Mouse (Mus musculus): ENCODE data around the gene Kalrn.

Gene Kalrn

DNA sequence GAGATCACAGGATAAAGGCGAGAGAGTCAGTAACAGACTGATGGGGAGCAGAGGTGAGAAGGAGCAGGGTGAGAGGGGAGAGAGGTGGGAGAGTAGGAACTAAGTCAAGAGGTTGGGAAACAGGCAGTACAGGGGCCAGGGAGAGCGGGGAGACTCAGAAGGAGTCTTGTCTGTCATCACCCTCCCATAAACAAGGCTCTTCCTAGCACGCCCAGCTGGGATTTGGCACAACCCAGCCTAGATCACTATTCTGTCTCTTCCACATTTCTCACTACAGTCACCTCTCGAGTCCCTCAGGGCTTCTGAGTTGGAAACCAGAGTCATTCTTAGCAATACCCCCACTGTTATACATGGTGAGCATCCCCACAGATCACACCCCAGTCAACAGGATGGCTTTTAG is 390.1 kb downstream of the Kalrn start:
- DNase-seq (ENCODE audit: low spot score) = no peak

- no peak for DNase-seq (ENCODE audit: low spot score)
These were observed 397.7 kb downstream of the Kalrn start for GRCm38 (mm10) chr16:34175625-34176024.

DNA sequence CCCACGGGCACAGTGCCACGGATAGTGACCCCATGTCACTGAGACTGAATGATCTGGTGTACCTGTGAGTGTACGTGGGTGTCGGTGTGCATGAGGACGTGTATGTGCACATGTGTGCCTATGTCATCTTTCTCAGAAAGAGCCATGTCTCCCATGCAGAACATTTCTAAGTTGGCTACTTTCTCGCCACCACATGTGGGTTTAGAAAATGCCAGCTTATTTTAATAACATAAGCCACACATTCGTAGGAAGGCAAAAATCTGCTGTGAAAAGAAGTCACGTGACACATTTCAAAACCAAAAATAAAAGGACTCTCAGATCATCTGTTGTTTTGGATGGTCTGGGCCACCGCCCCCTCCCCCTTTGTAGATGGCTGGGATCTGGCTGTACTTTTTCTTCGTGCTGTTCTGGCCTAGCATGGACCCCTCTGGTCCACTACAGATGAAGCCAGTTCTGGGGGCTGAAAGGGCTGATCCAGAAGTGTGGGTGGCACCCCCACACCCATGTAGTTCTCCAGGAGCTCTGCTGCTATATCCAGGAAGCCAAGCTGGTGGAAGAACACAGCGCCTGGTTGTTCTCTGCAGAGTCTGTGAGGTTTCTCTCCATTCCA is 400.7 kb downstream of the Kalrn start:
- DNase-seq (ENCODE audit: low spot score) = no peak

- DNase-seq (ENCODE audit: low spot score) = no peak
These were observed 406.3 kb downstream of the Kalrn start for GRCm38 (mm10) chr16:34167042-34167441.

DNA sequence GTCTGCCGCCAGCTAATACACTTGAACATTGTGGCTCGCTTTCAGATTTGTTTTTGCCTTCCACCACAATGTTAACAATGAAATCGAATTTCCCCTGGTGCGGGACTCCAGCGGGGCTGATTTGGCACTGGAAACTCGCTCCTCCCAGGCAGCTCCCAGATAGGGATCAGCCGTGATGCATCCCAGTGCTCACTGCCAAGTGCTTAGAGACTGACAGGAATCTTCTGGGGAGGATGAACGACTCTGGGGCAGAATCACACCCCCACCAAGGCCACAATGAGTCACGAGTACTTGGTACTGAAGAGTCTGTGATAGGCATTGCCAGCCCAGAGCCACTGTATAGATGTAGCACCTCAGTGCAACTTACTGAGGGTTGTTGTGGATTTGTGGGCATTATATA is 410.2 kb downstream of the Kalrn start:
- DNase-seq (ENCODE audit: low spot score) = no peak

- DNase-seq (ENCODE audit: low spot score) = no peak
These were observed 413.8 kb downstream of the Kalrn start for GRCm38 (mm10) chr16:34159576-34159975.

GRCm38 (mm10) chr16:34157386-34158135 is 415.8 kb downstream of the Kalrn start:
- DNase-seq (ENCODE audit: low spot score) = peak; percentile 66

GRCm38 (mm10) chr16:34155696-34156095 is 417.6 kb downstream of the Kalrn start:
- DNase-seq (ENCODE audit: low spot score) = no peak

DNA sequence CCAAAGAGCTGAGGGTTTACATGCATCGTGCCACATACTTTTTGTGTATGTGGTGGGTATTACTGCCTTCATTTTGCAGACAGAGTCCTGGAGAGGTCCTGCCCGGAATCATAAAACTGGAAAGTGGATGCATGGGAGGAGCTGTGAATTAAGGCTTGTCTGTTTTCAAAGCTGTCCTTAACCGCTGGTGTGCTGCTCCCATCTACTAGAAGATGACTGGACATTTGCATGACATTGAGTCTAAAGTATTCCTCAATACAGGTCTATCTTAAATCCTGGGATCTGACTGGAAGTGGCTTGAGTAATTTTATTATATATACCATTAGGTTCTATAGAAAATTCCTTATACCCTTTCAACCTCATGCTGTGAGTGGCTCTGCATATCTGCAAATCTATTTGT is 418.4 kb downstream of the Kalrn start:
- DNase-seq (ENCODE audit: low spot score) = no peak

DNA sequence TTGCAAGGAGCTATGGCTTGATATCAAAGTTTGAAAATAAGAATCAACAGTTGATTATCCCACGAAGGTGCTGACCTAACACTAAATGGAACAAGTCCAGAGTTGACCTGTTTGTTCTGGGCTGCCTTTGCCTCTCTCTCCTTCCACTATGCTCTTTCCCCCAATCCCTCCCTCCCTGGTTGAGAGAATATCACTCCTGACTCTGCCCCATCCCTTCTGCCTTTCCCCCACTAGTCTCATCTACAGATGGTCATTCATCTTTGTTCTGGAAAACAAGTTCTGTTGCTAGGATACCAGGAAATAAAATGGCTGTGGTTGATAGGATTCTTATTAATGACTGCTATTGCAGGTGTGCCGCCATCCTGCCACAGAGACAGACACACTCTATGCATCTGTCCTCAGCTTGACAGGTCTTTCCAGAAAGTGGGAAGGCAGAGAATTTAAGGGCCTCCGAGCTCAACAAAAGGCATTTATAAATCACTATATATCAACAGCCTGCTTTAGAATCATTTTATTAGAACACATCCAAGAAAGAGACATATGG is 421.7 kb downstream of the Kalrn start:
- DNase-seq (ENCODE audit: low spot score) = no peak

- DNase-seq (ENCODE audit: low spot score) = no peak
These were observed 431.7 kb downstream of the Kalrn start for GRCm38 (mm10) chr16:34141670-34142069.

GRCm38 (mm10) chr16:34135074-34135473 is 438.3 kb downstream of the Kalrn start:
- DNase-seq (ENCODE audit: low spot score) = no peak

DNA sequence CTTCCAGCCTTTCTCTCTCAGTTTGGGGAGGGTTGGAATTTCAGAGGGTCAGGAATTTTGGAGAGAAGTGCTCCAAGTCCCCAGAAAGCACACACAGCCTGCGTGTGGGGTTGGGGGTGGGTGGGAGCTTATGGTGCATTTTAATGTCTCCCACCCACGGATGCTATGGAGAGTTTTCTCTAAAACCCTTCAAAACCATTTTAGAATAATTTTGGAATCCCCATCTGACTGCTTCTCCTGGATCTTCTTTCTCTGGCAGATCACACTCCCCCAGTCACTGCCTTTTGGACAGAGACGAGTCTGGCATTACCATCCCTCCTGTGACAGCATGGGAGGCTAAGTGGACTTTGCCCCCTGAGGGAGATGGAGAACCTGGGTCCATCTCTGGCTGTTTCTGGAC is 438.7 kb downstream of the Kalrn start:
- DNase-seq (ENCODE audit: low spot score) = no peak

DNA sequence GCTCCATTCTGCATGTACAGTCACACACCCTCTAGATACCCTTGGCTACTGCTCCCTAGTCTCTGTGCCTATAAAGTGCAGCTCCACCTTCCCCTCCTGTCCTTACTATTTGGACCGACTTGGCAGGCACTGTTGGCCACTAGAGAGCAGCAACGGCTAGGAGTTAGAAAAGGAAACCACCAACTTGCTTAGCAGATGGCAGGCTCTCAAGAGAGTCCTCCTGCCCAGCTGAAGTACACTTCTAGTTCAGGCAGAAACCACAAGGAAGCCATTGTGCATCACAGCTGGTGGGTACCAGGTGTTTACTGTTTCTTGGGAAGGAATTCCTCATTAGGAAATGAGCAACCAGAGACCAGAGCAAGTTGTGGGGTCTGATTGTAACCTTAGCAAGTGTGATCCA is 447.7 kb downstream of the Kalrn start:
- peak; percentile 88 for DNase-seq (ENCODE audit: low spot score)

DNA sequence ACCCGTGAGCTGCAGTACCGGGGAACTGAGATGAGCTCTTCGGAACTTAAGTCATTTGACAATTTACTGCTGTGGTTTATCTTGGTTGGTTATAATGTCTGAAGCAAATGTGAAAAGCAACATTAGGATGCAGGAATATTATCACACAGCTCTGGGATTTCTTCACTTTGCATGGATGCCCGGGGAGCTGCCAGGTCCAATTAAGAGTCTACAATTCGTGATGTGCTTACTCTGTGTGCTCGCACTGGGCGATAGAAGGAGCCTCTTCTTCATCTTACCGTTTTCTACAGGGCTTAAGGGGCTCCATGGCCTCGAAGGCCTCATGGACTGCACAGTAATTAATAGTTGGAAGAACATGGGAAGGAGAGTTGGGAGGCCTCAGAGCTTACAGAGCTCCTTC is 450.8 kb downstream of the Kalrn start:
- DNase-seq (ENCODE audit: low spot score) = no peak

DNA sequence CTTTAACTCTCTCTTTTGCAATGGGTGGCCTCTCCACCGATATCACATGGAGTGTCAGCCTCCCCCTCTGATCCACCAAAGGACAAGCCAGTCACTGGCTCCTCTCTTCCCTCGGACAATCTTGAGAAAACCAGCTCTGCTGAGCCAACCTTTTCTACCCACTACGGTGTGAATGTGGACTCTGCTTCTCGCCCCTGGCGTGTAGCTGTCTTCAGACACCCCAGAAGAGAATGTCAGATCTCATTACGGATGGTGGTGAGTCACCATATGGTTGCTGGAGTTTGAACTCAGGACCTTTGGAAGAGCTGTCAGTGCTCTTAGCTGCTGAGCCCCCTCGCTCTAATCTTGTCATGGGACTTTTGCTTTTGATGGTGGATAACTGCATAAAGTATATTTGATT is 452.0 kb downstream of the Kalrn start:
- no peak for DNase-seq (ENCODE audit: low spot score)

DNA sequence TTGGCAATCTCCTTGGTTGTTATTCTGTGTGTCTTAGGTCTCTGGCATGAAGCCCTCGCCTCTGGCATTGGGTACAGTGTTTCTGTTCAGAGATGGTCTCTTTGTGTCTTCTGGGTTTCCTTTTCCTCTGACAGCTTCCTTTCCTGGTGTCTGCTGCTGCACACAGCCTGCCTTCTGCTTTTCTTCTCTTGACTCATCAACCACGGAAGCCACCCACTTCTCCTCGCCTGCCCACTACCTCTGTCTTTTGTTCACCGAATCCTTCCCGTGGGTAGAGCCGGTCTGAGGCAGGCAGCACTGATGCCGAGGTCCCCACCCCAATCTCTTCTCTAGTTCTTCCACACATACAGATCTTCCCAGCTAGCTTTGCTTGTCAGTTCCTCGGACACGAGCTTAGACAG is 452.5 kb downstream of the Kalrn start:
- no peak for DNase-seq (ENCODE audit: low spot score)

DNA sequence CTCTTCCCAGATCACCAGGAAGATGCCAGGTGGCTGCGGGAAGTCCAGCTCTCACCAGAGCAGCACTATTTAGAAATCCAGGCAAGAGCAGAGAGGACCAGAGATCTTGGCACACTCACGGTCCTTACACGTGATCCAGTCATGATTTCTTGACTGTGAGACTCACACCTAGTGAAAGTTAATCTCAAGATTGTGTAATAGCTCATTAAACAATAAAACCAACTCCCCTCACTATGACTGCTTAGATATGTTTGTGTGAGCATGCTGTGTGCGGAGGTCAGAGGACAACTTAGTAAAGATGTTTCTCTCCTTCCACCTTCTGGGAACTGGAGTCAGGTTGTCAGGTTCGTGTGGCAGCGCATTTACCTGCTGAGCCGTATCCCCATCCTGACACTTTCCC is 453.5 kb downstream of the Kalrn start:
- DNase-seq (ENCODE audit: low spot score) = no peak

DNA sequence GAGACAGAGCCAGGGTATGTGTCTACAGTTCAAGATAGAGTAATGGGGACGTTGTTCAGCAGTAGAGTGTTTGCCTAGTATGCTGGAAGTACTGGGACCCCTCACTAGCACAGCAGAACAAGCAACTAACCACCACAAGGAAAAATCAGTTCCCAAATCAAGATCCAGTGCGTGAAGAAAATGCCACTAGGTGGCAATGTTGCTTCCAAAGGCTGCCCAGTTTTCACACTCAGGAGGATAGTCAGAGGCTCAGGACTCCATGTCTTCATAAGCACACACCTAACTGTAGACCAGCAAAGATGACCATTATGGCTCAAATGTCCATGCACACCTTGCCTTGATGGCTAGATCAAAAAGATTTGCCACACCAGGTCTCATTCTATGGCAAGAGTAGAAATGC is 454.0 kb downstream of the Kalrn start:
- no peak for DNase-seq (ENCODE audit: low spot score)

- peak; percentile 76 for DNase-seq (ENCODE audit: low spot score)
These were observed 458.7 kb downstream of the Kalrn start for GRCm38 (mm10) chr16:34114665-34115064.

DNA sequence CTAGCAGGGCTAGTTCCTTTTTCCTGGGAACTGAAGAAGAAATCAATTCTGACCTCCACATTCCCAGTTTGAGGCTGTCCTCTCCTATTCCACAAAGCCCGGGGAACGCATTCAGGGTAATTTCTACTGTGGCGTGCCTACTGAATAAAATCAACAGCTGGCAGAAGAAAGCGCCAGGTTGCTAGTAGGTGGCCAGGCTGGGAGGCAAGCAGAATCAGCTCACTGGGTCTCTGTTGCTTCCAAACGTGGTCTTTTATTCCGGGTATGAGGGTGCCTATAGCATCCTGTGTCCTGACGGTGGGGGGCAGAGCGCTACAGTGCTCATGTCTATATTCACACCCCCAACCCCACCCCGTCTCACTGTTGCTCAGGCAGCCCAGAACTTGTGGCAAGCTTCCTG is 460.2 kb downstream of the Kalrn start:
- no peak for DNase-seq (ENCODE audit: low spot score)

GRCm38 (mm10) chr16:34112490-34112889 is 460.8 kb downstream of the Kalrn start:
- no peak for DNase-seq (ENCODE audit: low spot score)

DNA sequence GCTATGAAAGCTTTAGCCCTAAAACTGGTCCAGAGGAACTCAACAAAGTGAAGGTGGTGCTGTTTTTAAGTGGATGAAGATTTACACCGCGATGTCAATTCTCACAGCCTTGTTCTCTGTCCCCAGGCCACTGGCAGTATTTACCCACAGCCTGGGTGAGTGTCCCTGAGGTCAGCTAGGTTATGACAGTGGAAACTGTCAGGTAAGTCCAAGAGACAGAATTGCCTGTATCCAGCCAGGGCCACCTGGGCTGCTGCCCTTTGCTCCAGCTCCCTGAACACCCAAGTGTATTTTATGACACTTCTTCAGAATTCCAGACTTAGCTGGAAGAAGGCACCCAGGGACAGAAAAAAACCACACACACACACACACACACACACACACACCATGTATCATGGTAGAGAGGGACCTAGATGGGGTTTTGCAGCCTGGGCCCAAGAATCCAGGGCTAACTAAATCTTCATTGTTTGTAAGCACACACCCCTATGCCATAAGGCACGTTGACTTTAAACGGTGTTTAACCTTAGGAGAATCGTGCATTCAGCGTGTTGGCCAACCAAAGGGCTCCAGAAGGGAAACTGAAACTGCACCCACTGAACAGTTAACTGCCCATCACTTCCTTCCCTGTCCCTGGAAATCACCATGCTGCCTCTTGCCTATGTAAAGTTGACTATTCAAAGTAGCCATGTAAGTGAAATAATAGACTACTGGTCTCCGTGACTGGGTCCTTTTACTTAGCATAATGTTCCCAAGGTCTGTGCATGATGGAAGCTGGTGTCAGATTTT is 462.3 kb downstream of the Kalrn start:
- DNase-seq (ENCODE audit: low spot score) = no peak
